Mouse (Mus musculus) neural tube, embryonic 11.5 days (tissue): Measurements from ENCODE around the gene Kank2. TPM values are rescaled to one million over a fixed set of nuclear protein-coding genes. Genes with fewer than 3 reads are reported as not detected.

Experiments
- ATAC-seq: fragments of 200-750 bp; cut with Nextera tagmentation; 2 replicates; pipeline ENCODE4 v1.8.0; 2017; ENCODE audit warnings: moderate number of reproducible peaks, mild to moderate bottlenecking, moderate TSS enrichment, moderate library complexity; ENCODE audit not compliant: insufficient read depth, low FRiP score, low TSS enrichment
- DNase-seq: peaks from one replicate; pipeline ENCODE4 v3.0.0-alpha.2; 2015; ENCODE audit warnings: low spot score
- H3K27ac ChIP-seq: fragments of 300-500 bp; sonication (generic); 2 replicates; pipeline ENCODE4 v1.5.1; 2014; ENCODE audit warnings: low read depth, mild to moderate bottlenecking, low read length
- H3K27me3 ChIP-seq: fragments of 300-500 bp; sonication (generic); 2 replicates; pipeline ENCODE4 v1.6.1; 2014; ENCODE audit warnings: mild to moderate bottlenecking, low read length, mixed read lengths; ENCODE audit not compliant: control insufficient read depth, insufficient read depth
- H3K36me3 ChIP-seq: fragments of 300-500 bp; sonication (generic); 2 replicates; pipeline ENCODE4 v1.6.1; 2014; ENCODE audit warnings: mild to moderate bottlenecking, low read length, moderate library complexity, mixed read lengths; ENCODE audit not compliant: control insufficient read depth, insufficient read depth
- H3K4me1 ChIP-seq: fragments of 300-500 bp; sonication (generic); 2 replicates; pipeline ENCODE4 v1.6.1; 2014; ENCODE audit warnings: low read length, mixed read lengths; ENCODE audit not compliant: control insufficient read depth, insufficient read depth
- H3K4me2 ChIP-seq: fragments of 300-500 bp; sonication (generic); 2 replicates; pipeline ENCODE4 v1.6.1; 2014; ENCODE audit warnings: low read depth, mild to moderate bottlenecking, moderate library complexity
- H3K4me3 ChIP-seq: fragments of 300-500 bp; sonication (generic); 2 replicates; pipeline ENCODE4 v1.5.1; 2014; ENCODE audit warnings: low read depth, low read length
- H3K9ac ChIP-seq: fragments of 300-500 bp; sonication (generic); 2 replicates; pipeline ENCODE4 v1.6.1; 2014; ENCODE audit warnings: mild to moderate bottlenecking, low read length
- H3K9me3 ChIP-seq: fragments of 300-500 bp; sonication (generic); 2 replicates; pipeline ENCODE4 v1.6.1; 2016; ENCODE audit warnings: low read length; ENCODE audit not compliant: control insufficient read depth
- WGBS: fragments of 180-500 bp; shearing (Covaris S2); extraction: QIAGEN DNeasy Blood & Tissue Kit; methylation state at CpG from one replicate; pipeline ENCODE4 v1.1.7; 2014; 5-methylcytosine and 5-hydroxymethylcytosine counted together
- polyA plus RNA-seq: library from polyadenylated mRNA; unstranded; fragments of >200 nt; fragmentation: Nextera tagmentation; extraction: Ambion mirVana; gene quantifications from 2 replicates; pipeline ENCODE4 v1.2.1, GENCODE M21; 2014

The Kank2 gene
- polyA plus RNA-seq, 1 experiment from 2014 or later = 3.7 TPM

DNA sequence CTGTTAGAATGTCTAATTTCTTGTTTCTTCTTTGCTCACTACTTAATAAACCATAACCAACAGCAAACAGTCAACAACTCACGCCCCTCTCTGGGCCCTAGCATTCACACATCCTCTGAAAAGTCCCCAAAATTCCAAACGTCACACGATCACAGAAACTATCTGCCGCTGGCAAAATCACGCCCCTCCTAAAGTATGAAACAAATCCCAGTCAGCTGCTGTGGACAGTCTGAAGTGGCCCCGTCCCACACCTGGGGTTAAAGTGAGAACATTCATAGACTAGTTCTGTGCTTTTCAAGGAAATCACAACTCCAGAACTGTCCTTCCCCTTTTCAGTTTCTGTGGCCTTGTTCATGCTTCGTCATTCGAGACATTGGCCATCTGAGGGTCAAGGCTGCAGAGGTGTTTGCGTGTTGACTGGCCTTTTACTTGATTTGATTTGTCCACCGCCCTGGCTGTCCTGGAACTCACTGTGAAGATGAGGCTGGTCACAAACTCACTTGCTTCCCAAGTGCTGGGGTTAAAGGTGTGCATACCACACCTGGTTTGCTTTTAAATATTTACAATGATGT lies 70.2 kb downstream of the Kank2 start:
- peaks cover 23% of the 10 kb centered on the region for H3K36me3 ChIP-seq
- 92% methylated on average over 10 of the region's 10 CpGs for WGBS

GRCm38 (mm10) chr9:21726218-21726975 lies 72.1 kb downstream of the Kank2 start:
- 79% methylated on average over 14 of the region's 14 CpGs for WGBS
- Histone ChIP-seq H3K27me3 (no peaks in the 10 kb centered on the region), H3K36me3 (peaks cover 11% of the 10 kb centered on the region), H3K9ac (no peak overlapping the region), H3K4me3 (no peak overlapping the region), H3K27ac (no peak overlapping the region), H3K4me1 (peaks cover 13% of the 10 kb centered on the region), H3K4me2 (peak overlapping the region; percentile 31; the same call in 1 of the 2 replicates), H3K9me3 (no peaks in the 10 kb centered on the region)
- no peak for DNase-seq
- no peak for ATAC-seq

More for the DNA sequence above, 70.2 kb downstream of the Kank2 start:
- Histone ChIP-seq H3K4me2 (no peak overlapping the region), H3K27me3 (no peaks in the 10 kb centered on the region), H3K27ac (no peak overlapping the region), H3K4me3 (no peak overlapping the region), H3K9ac (no peak overlapping the region), H3K9me3 (no peaks in the 10 kb centered on the region), H3K4me1 (peaks cover 13% of the 10 kb centered on the region)
- no peak for DNase-seq
- no peak for ATAC-seq

GRCm38 (mm10) chr9:21725224-21726121 lies 73.1 kb downstream of the Kank2 start:
- no peak overlapping the region; the same call in 1 of the 2 replicates for H3K27ac ChIP-seq
- no peak for ATAC-seq

DNA sequence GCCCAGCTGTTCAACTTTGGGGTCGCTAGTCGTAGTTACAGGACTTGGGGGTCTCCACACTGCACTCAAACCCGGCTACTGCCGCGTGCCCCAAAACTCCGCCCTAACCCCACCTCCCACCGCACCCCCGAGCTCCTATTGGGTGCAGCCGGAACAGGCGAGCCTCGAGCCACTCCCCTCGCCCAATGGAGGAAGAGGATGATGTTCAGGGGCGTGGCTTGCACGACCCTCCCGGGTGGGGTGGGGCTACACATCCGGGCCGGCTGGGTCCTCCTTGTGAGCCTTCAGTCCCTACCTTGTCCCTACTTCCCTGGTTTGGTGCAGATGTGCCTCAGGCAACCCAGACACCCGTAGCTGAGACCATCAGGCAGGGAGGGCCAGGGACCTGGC lies 74.4 kb downstream of the Kank2 start:
- peaks cover 8% of the 10 kb centered on the region for H3K36me3 ChIP-seq
- ATAC-seq (peak; percentile 96), DNase-seq (peak; percentile 95)
- peak overlapping the region; percentile 74 for H3K9ac ChIP-seq
- H3K27me3 ChIP-seq = no peaks in the 10 kb centered on the region
- no peaks in the 10 kb centered on the region for H3K9me3 ChIP-seq
- WGBS = 0% methylated on average over 17 of the region's 18 CpGs
- H3K4me3 ChIP-seq = peak overlapping the region; percentile 74
- H3K27ac ChIP-seq = peak overlapping the region; percentile 94
- H3K4me1 ChIP-seq = peaks cover 13% of the 10 kb centered on the region
- peak overlapping the region; percentile 84 for H3K4me2 ChIP-seq

More at GRCm38 (mm10) chr9:21725224-21726121, 73.1 kb downstream of the Kank2 start:
- Histone ChIP-seq H3K9ac (peak overlapping the region; percentile 22), H3K36me3 (peaks cover 11% of the 10 kb centered on the region), H3K4me1 (peaks cover 13% of the 10 kb centered on the region), H3K4me3 (peak overlapping the region; percentile 74), H3K9me3 (no peaks in the 10 kb centered on the region), H3K27me3 (no peaks in the 10 kb centered on the region), H3K4me2 (peak overlapping the region; percentile 84)
- WGBS = 89% methylated on average over 23 of the region's 23 CpGs
- no peak for DNase-seq

DNA sequence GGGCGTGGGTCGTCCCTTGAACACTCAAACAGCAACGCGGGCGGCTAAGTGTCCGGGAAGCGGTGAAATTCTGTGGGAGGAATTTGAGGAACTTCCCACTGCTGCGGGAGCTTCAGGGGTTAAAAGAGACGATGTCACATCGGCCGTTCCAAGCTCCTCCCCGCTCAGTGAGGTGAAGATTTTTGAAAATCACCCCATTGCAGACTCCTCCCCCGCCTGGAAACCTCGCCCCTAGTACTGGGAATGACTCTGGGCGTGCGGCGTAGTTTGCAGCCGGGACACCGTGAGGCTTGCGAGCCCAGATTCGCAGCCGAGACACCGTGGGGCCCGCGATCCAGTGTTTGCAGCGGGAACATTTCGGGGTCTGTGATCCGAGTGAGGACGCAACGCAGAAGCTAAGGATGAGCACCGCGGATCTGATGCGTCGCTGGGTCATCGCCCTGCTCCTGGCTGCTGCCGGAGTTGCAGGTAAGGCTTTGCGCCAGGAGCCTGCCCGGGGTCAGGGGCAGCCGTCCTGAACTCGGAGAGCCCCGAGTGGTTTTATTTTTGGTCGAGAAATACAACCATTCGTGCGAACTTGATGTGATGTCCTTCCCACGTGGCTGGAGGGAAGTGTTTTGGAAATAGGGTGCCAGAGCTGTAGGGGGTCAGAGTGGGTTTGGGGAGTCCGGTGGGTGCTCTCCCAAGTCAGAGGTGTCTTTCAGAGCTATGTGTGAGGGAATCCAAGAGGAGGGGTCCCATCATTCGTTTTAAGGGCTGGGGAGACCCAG lies 75.0 kb downstream of the Kank2 start, which contains the start of gene Ldlr:
Gene Ldlr (plus strand): TSS at position 107 of the 770 bp plus-strand sequence.
- DNase-seq (peak; percentile 90), ATAC-seq (peak; percentile 80)
- H3K27ac ChIP-seq = peak within 1 kb of the TSS; percentile 94

DNA sequence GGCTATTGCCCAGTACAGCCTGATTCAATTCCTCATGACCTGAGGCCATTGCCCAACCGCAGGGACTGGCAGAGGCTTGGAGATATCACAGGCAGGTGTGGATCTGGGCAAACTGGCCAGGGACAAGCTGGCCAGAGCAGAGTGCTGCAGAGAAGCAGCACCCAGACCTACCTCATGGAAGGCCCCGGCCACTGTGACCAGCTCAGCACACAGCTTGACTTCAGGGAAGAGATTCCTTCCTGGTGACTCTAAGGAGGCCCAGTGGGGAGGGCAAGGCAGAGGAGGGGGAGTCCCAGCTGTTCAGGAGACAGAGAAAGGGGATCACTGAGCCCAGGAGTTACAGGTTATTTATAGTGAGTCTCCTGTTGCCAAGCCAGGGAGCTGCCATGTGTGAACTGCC lies 77.5 kb downstream of the Kank2 start:
- no peak overlapping the region for H3K4me2 ChIP-seq
- peaks cover 13% of the 10 kb centered on the region for H3K4me1 ChIP-seq
- WGBS = 77% methylated on average over 2 of the region's 2 CpGs
- H3K27me3 ChIP-seq = no peaks in the 10 kb centered on the region
- no peaks in the 10 kb centered on the region; the same call in 1 of the 2 replicates for H3K36me3 ChIP-seq
- no peak overlapping the region for H3K9ac ChIP-seq
- DNase-seq (no peak), ATAC-seq (no peak)
- H3K4me3 ChIP-seq = no peak overlapping the region
- no peak overlapping the region for H3K27ac ChIP-seq
- H3K9me3 ChIP-seq = no peaks in the 10 kb centered on the region

More for the DNA sequence above, 75.0 kb downstream of the Kank2 start, which contains the start of gene Ldlr:
- Histone ChIP-seq H3K4me1 (peaks cover 13% of the 10 kb centered on the region), H3K9me3 (no peaks in the 10 kb centered on the region), H3K4me3 (peak within 1 kb of the TSS; percentile 74), H3K36me3 (peaks cover 6% of the 10 kb centered on the region; the same call in 1 of the 2 replicates), H3K9ac (peak within 1 kb of the TSS; percentile 74), H3K4me2 (peak within 1 kb of the TSS; percentile 84), H3K27me3 (no peaks in the 10 kb centered on the region)
- under 1% methylated on average over 47 of the region's 47 CpGs for WGBS

GRCm38 (mm10) chr9:21717015-21717414 lies 81.5 kb downstream of the Kank2 start:
- Histone ChIP-seq H3K9ac (no peak overlapping the region), H3K27ac (no peak overlapping the region), H3K4me1 (no peaks in the 10 kb centered on the region), H3K36me3 (no peaks in the 10 kb centered on the region), H3K4me2 (no peak overlapping the region), H3K4me3 (no peak overlapping the region), H3K9me3 (no peaks in the 10 kb centered on the region), H3K27me3 (no peaks in the 10 kb centered on the region)
- no peak for ATAC-seq
- WGBS = 76% methylated on average over 2 of the region's 2 CpGs
- no peak for DNase-seq
